Mouse (Mus musculus) erythroblast, embryonic 14.5 days (primary cell): Measurements from ENCODE around the gene Ptprn.

Experiments used
- GATA1 ChIP-seq: IDR thresholded peaks from 2 replicates; pipeline ENCODE4 v1.6.1; 2012; ENCODE audit warnings: low read length, inconsistent platforms, mixed read lengths
- TAL1 ChIP-seq: IDR thresholded peaks from 3 replicates; pipeline ENCODE4 v1.6.1; 2012; ENCODE audit warnings: low read length, inconsistent platforms, mixed read lengths

DNA sequence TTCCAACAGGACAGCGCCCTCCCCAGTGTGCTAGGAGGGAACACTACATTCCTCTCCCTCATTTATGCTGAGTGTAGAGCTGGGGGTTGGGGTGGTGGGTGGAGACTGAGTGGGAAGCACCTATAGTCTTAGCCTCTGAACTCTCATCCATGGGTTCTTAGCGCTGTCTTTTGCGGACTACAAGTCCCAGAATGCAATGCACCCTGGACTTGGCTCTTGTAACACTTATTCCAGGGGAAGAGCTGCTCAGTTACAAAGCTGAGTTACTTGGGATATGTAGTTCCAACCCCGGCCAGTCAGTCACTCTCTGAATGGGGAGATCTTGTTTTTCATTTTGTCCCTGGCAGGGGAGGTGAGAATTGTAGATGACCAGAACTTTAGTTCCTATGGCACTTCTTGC is 19.5 kb downstream of the Ptprn start:
- TF ChIP-seq TAL1 (no peak), GATA1 (no peak)
